Mouse (Mus musculus): ENCODE measurements around the gene Gkn1.

Gene Gkn1

GRCm38 (mm10) chr6:87326932-87327331, 23.8 kb downstream of the Gkn1 start:
- DNase-seq (ENCODE audit: low spot score in 2 of 2) = no peak

- peak in 1 of 2 experiments; percentile 58 for DNase-seq (ENCODE audit: low spot score in 2 of 2)
Measured at GRCm38 (mm10) chr6:87323381-87323780, 27.4 kb downstream of the Gkn1 start.

- no peak for DNase-seq (ENCODE audit: low spot score in 2 of 2)
Measured at GRCm38 (mm10) chr6:87318651-87319050, 32.1 kb downstream of the Gkn1 start.

- no peak for DNase-seq (ENCODE audit: low spot score in 2 of 2)
Measured at GRCm38 (mm10) chr6:87316966-87317365, 33.8 kb downstream of the Gkn1 start.

GRCm38 (mm10) chr6:87312761-87313160, 38.0 kb downstream of the Gkn1 start:
- no peak for DNase-seq (ENCODE audit: low spot score in 2 of 2)

- DNase-seq (ENCODE audit: low spot score in 2 of 2) = no peak
Measured at GRCm38 (mm10) chr6:87304486-87304885, 46.3 kb downstream of the Gkn1 start.

- DNase-seq (ENCODE audit: low spot score in 2 of 2) = no peak
Measured at GRCm38 (mm10) chr6:87302746-87303145, 48.0 kb downstream of the Gkn1 start.

GRCm38 (mm10) chr6:87301991-87302390, 48.8 kb downstream of the Gkn1 start:
- DNase-seq (ENCODE audit: low spot score in 2 of 2) = no peak

Measured in natural killer cell, adult 2 months (primary cell).